Mouse (Mus musculus): ENCODE results near the gene Polr2b. TPM values are rescaled to one million over a fixed set of nuclear protein-coding genes. Genes with fewer than 3 reads are reported as not detected.

Gene Polr2b
- polyA plus RNA-seq, 1 experiment from 2014 or later = 40.4 TPM

- H3K27ac ChIP-seq (ENCODE audit: low read length) = no peak overlapping the region
- WGBS = 72% methylated on average over 8 of the region's 8 CpGs
These were observed 56.4 kb downstream of the Polr2b start for GRCm38 (mm10) chr5:77366313-77366712.

GRCm38 (mm10) chr5:77367145-77367544 is 57.2 kb downstream of the Polr2b start:
- Histone ChIP-seq H3K27ac (ENCODE audit: low read length) (peak overlapping the region; percentile 43; the same call in 1 of the 2 replicates), H3K9me3 (replicated peaks; ENCODE audit: control insufficient read depth, low read length) (no peaks in the 10 kb centered on the region), H3K4me1 (ENCODE audit: control insufficient read depth, insufficient read depth, low read length) (peaks cover 4% of the 10 kb centered on the region), H3K4me3 (ENCODE audit: low read length) (no peak overlapping the region), H3K9ac (ENCODE audit: low read length) (no peak overlapping the region), H3K27me3 (ENCODE audit: control insufficient read depth, insufficient read depth, low read length) (no peaks in the 10 kb centered on the region), H3K36me3 (ENCODE audit: control insufficient read depth, insufficient read depth) (no peaks in the 10 kb centered on the region), H3K4me2 (ENCODE audit: low read depth, low read length) (no peak overlapping the region)
- no peak for ATAC-seq (replicated peaks; ENCODE audit: extremely low read depth, insufficient read depth, low FRiP score)
- WGBS = 64% methylated on average over 1 of the region's 1 CpGs

More at GRCm38 (mm10) chr5:77366313-77366712, 56.4 kb downstream of the Polr2b start:
- Histone ChIP-seq H3K27me3 (ENCODE audit: control insufficient read depth, insufficient read depth, low read length) (no peaks in the 10 kb centered on the region), H3K4me2 (ENCODE audit: low read depth, low read length) (no peak overlapping the region), H3K9ac (ENCODE audit: low read length) (no peak overlapping the region), H3K9me3 (replicated peaks; ENCODE audit: control insufficient read depth, low read length) (no peaks in the 10 kb centered on the region), H3K4me1 (ENCODE audit: control insufficient read depth, insufficient read depth, low read length) (peaks cover 4% of the 10 kb centered on the region), H3K36me3 (ENCODE audit: control insufficient read depth, insufficient read depth) (no peaks in the 10 kb centered on the region), H3K4me3 (ENCODE audit: low read length) (no peak overlapping the region)
- ATAC-seq (replicated peaks; ENCODE audit: extremely low read depth, insufficient read depth, low FRiP score) = no peak

GRCm38 (mm10) chr5:77367682-77368081 is 57.7 kb downstream of the Polr2b start:
- H3K4me2 ChIP-seq (ENCODE audit: low read depth, low read length) = no peak overlapping the region
- H3K36me3 ChIP-seq (ENCODE audit: control insufficient read depth, insufficient read depth) = no peaks in the 10 kb centered on the region
- H3K4me3 ChIP-seq (ENCODE audit: low read length) = no peak overlapping the region
- peak overlapping the region; percentile 43; the same call in 1 of the 2 replicates for H3K27ac ChIP-seq (ENCODE audit: low read length)
- 0 out of 2 replicates have a peak, but pooled peaks have one; percentile 17 for ATAC-seq (replicated peaks; ENCODE audit: extremely low read depth, insufficient read depth, low FRiP score)
- WGBS = 51% methylated on average over 12 of the region's 12 CpGs
- H3K9me3 ChIP-seq (replicated peaks; ENCODE audit: control insufficient read depth, low read length) = no peaks in the 10 kb centered on the region
- H3K4me1 ChIP-seq (ENCODE audit: control insufficient read depth, insufficient read depth, low read length) = peaks cover 4% of the 10 kb centered on the region
- no peaks in the 10 kb centered on the region for H3K27me3 ChIP-seq (ENCODE audit: control insufficient read depth, insufficient read depth, low read length)
- no peak overlapping the region for H3K9ac ChIP-seq (ENCODE audit: low read length)

GRCm38 (mm10) chr5:77368194-77368593 is 58.2 kb downstream of the Polr2b start:
- Histone ChIP-seq H3K4me1 (ENCODE audit: control insufficient read depth, insufficient read depth, low read length) (peaks cover 4% of the 10 kb centered on the region), H3K27me3 (ENCODE audit: control insufficient read depth, insufficient read depth, low read length) (no peaks in the 10 kb centered on the region), H3K9me3 (replicated peaks; ENCODE audit: control insufficient read depth, low read length) (no peaks in the 10 kb centered on the region), H3K36me3 (ENCODE audit: control insufficient read depth, insufficient read depth) (no peaks in the 10 kb centered on the region), H3K27ac (ENCODE audit: low read length) (0 out of 2 replicates have a peak overlapping the region, but pooled peaks have one; percentile 1), H3K9ac (ENCODE audit: low read length) (no peak overlapping the region), H3K4me3 (ENCODE audit: low read length) (no peak overlapping the region), H3K4me2 (ENCODE audit: low read depth, low read length) (no peak overlapping the region)
- no peak for ATAC-seq (replicated peaks; ENCODE audit: extremely low read depth, insufficient read depth, low FRiP score)
- 56% methylated on average over 7 of the region's 7 CpGs for whole genome bisulfite sequencing

GRCm38 (mm10) chr5:77369394-77369793 is 59.4 kb downstream of the Polr2b start:
- Histone ChIP-seq H3K9me3 (replicated peaks; ENCODE audit: control insufficient read depth, low read length) (no peaks in the 10 kb centered on the region), H3K27me3 (ENCODE audit: control insufficient read depth, insufficient read depth, low read length) (no peaks in the 10 kb centered on the region), H3K4me3 (ENCODE audit: low read length) (no peak overlapping the region), H3K27ac (ENCODE audit: low read length) (no peak overlapping the region), H3K9ac (ENCODE audit: low read length) (no peak overlapping the region), H3K4me2 (ENCODE audit: low read depth, low read length) (no peak overlapping the region), H3K36me3 (ENCODE audit: control insufficient read depth, insufficient read depth) (no peaks in the 10 kb centered on the region), H3K4me1 (ENCODE audit: control insufficient read depth, insufficient read depth, low read length) (peaks cover 6% of the 10 kb centered on the region)
- ATAC-seq (replicated peaks; ENCODE audit: extremely low read depth, insufficient read depth, low FRiP score) = no peak
- WGBS = 72% methylated on average over 5 of the region's 5 CpGs

GRCm38 (mm10) chr5:77370378-77370892 is 60.5 kb downstream of the Polr2b start:
- no peaks in the 10 kb centered on the region for H3K36me3 ChIP-seq (ENCODE audit: control insufficient read depth, insufficient read depth)
- no peak overlapping the region for H3K4me3 ChIP-seq (ENCODE audit: low read length)
- WGBS = 81% methylated on average over 5 of the region's 5 CpGs
- no peaks in the 10 kb centered on the region for H3K9me3 ChIP-seq (replicated peaks; ENCODE audit: control insufficient read depth, low read length)
- peaks cover 10% of the 10 kb centered on the region for H3K4me1 ChIP-seq (ENCODE audit: control insufficient read depth, insufficient read depth, low read length)
- H3K4me2 ChIP-seq (ENCODE audit: low read depth, low read length) = no peak overlapping the region
- H3K27me3 ChIP-seq (ENCODE audit: control insufficient read depth, insufficient read depth, low read length) = no peaks in the 10 kb centered on the region
- no peak for ATAC-seq (replicated peaks; ENCODE audit: extremely low read depth, insufficient read depth, low FRiP score)
- H3K9ac ChIP-seq (ENCODE audit: low read length) = no peak overlapping the region
- H3K27ac ChIP-seq (ENCODE audit: low read length) = no peak overlapping the region

GRCm38 (mm10) chr5:77372242-77372641 is 62.3 kb downstream of the Polr2b start:
- Histone ChIP-seq H3K36me3 (ENCODE audit: control insufficient read depth, insufficient read depth) (no peaks in the 10 kb centered on the region), H3K4me3 (ENCODE audit: low read length) (no peak overlapping the region), H3K27me3 (ENCODE audit: control insufficient read depth, insufficient read depth, low read length) (no peaks in the 10 kb centered on the region), H3K27ac (ENCODE audit: low read length) (peak overlapping the region; percentile 43), H3K9ac (ENCODE audit: low read length) (no peak overlapping the region), H3K4me2 (ENCODE audit: low read depth, low read length) (no peak overlapping the region), H3K9me3 (replicated peaks; ENCODE audit: control insufficient read depth, low read length) (no peaks in the 10 kb centered on the region), H3K4me1 (ENCODE audit: control insufficient read depth, insufficient read depth, low read length) (peaks cover 10% of the 10 kb centered on the region)
- 0 out of 2 replicates have a peak, but pooled peaks have one; percentile 37 for ATAC-seq (replicated peaks; ENCODE audit: extremely low read depth, insufficient read depth, low FRiP score)
- WGBS = 54% methylated on average over 7 of the region's 7 CpGs

GRCm38 (mm10) chr5:77372778-77373177 is 62.8 kb downstream of the Polr2b start:
- H3K4me1 ChIP-seq (ENCODE audit: control insufficient read depth, insufficient read depth, low read length) = peaks cover 10% of the 10 kb centered on the region
- H3K4me3 ChIP-seq (ENCODE audit: low read length) = no peak overlapping the region
- H3K27ac ChIP-seq (ENCODE audit: low read length) = peak overlapping the region; percentile 43; the same call in 1 of the 2 replicates
- H3K4me2 ChIP-seq (ENCODE audit: low read depth, low read length) = no peak overlapping the region
- H3K27me3 ChIP-seq (ENCODE audit: control insufficient read depth, insufficient read depth, low read length) = no peaks in the 10 kb centered on the region
- 58% methylated on average over 6 of the region's 6 CpGs for WGBS
- ATAC-seq (replicated peaks; ENCODE audit: extremely low read depth, insufficient read depth, low FRiP score) = peak; percentile 66
- H3K9ac ChIP-seq (ENCODE audit: low read length) = no peak overlapping the region
- H3K9me3 ChIP-seq (replicated peaks; ENCODE audit: control insufficient read depth, low read length) = no peaks in the 10 kb centered on the region
- H3K36me3 ChIP-seq (ENCODE audit: control insufficient read depth, insufficient read depth) = no peaks in the 10 kb centered on the region

- ATAC-seq (replicated peaks; ENCODE audit: extremely low read depth, insufficient read depth, low FRiP score) = no peak
- H3K27ac ChIP-seq (ENCODE audit: low read length) = no peak overlapping the region; the same call in 1 of the 2 replicates
These were observed 65.0 kb downstream of the Polr2b start for GRCm38 (mm10) chr5:77374945-77375344.

More at GRCm38 (mm10) chr5:77374945-77375344, 65.0 kb downstream of the Polr2b start:
- no peaks in the 10 kb centered on the region for H3K27me3 ChIP-seq (ENCODE audit: control insufficient read depth, insufficient read depth, low read length)
- 23% methylated on average over 3 of the region's 3 CpGs for WGBS
- H3K9ac ChIP-seq (ENCODE audit: low read length) = no peak overlapping the region
- H3K4me1 ChIP-seq (ENCODE audit: control insufficient read depth, insufficient read depth, low read length) = peaks cover 10% of the 10 kb centered on the region
- H3K36me3 ChIP-seq (ENCODE audit: control insufficient read depth, insufficient read depth) = no peaks in the 10 kb centered on the region
- H3K9me3 ChIP-seq (replicated peaks; ENCODE audit: control insufficient read depth, low read length) = no peaks in the 10 kb centered on the region
- H3K4me3 ChIP-seq (ENCODE audit: low read length) = no peak overlapping the region
- H3K4me2 ChIP-seq (ENCODE audit: low read depth, low read length) = no peak overlapping the region
